Mouse (Mus musculus): ENCODE measurements around the gene Gm42674.
A peak's percentile ranks its signal among the peaks of the same experiment; 100 is the strongest.

The Gm42674 gene

DNA sequence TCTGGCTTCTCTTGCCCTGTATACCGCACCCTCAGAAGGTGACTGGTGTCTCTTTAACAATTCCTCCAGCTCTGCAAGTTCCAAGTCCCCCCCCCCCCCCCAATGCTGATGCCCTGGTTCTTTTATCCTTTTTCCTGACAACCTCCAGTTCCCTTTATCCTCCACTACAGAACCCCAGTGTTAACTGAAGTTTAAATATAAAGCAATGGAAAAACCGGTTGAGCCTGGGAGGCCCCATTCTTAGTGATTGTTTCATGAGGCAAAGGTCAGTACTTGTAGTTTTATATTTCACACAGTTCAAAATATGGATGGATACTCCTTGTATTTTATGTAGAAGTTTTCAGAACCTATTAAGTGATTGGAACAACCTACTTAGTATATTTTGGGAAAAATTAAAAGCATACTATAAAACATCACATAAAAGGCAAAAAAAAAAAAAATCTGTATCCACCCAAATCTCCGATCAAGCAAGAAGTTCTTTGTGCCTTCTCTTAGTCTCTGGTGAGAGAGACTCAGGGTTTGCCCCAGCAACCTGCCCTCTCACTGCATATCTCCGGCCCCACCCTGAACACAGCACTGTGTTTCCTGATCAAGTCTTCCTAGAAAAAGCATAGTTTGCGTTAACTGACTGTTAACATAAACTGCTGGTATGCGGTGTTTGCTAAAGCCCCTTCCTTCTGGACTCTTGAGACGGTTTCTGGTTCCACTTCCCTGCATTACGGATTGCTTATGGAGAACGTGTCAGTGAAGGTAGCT, 24.7 kb downstream of the Gm42674 start:
- DNase-seq: no peak

DNA sequence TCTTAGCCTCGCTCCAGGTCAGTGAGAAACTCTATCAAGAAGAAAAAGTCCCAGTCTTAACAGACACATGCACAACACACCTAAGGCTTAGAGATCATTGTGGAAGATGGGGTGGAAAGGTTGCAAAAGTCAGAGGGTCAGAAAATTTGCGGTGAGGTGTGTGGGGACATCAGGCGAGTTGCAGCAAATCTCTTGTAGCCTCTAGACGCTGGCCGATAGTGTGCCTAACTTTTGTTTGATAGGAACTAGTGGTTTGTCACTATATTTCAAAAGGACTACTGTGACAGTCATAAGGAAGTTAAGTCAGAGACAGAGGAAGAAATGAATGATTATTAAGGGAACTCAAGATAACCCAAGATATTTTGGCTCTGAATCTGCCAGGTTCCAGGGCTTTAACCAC, 25.7 kb downstream of the Gm42674 start:
- DNase-seq: no peak

DNA sequence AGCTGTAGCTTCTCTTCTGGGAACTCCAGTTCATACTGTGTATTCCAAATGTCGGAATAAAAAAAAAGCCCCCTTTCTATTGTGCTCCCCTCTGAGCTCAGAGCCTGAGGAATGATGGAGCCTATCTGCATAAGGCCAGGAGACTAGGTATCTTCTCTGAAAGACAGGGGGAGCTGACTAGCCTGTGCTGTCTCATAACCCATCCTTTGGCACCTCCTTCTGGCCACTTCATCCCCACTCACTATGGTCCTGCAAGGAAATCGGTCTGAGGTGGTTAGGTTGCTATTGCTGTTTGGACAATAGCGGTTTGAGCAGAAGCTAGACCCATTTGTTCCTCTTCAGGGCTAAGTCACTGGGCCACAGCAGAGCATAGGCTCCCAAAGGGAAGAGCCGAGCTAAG, 26.1 kb downstream of the Gm42674 start:
- no peak for DNase-seq

DNA sequence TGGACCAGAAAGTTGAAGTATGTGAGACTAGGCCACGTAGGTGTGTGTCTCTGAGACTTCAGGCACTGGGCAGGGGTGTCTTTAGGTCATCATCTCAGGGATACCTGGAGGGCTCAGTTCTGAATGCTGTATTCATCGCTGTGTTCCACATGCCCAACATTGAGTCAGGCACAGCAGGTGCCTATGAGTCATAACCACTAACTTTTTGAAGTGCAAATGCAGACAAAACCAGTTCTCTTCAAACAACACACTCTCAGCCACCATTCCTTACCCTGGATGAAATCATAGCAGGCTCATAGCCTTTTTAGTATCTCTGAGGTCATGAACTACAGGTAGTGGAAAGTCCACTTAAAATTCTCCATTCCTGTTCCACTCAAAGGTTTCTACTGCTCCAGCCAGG, 27.6 kb downstream of the Gm42674 start:
- DNase-seq: no peak

DNA sequence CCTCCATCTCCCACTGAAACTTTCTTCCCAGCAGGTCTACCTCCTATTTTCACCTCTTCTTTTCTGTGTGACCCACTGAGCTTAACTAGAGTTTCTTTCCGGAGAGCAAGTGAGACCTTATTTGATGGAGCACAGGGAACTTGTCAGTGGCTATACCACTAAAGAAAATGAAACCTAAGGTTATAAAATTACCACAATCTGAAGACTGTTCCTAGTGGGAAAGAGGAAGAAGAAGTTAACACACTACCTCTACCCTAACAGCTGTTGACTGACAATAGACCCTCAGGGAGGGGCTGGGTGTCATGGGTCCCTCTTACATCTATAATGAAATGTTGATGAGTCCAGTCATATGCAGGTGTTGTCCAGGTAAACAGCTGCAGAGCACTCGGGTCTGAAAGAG, 30.3 kb downstream of the Gm42674 start:
- no peak for DNase-seq

DNA sequence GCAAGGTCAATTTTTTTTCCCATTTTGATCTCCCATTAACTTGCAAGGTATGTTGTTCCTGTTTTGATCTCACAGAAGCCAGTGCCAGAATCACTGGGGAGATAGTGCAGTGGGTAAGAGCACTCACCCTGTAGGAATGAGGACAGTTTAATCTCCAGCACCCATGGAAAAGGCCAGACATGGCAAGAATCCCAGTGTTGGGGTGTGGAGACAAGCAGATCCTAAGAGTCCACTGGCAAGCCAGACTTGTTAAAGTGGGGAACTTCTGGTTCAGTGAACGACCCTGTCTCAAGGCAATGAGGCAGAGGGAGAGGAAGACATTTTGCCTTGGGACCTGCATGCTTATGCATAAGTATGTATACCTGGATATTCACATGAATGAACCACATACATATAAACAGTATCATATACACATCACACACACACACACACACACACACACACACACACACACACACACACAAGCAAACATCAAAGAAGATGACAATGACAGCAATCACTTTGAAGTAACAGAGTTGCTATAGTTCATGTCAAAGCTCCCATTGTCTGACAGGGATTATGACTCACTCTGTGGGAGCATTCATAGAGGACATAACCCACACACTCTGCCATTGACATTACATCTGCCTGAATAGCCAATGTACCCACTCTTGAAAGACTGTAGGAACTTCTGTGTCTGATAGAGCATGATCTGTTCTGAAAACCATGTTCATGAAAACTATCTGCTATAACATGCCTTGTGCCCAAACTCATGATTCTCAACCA, 37.0 kb downstream of the Gm42674 start:
- DNase-seq: no peak

DNA sequence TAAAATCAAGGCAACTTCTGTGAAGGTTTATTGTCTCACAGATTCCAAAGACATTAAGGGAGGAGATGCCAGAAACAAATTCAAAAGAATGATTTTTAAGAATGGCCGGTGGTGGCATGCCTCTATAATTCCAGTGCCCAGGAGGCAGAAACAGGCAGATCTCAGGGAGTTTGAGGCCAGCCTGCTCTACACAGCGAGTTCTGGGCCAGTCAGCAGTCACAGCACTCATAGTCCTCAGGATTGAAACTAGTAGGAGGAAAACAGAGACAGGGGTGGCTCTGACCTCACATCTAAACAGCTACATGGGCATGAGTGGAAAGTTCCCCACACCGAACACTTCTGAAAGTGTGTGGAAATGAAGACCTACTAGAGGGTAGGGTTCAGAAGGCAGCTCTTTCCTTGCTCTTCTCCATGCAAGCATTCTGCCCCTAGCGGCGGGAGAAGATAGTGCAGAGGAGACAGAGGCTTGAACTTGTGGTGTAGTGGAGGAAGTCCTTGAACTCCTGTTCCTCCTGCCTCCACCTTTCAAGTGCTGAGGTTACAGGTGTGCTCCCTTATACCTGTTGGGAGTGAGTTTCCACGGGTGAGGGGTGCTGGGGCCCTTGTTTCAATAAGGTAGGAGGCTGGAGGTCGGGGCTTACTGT, 37.9 kb downstream of the Gm42674 start:
- DNase-seq: peak; percentile 56

DNA sequence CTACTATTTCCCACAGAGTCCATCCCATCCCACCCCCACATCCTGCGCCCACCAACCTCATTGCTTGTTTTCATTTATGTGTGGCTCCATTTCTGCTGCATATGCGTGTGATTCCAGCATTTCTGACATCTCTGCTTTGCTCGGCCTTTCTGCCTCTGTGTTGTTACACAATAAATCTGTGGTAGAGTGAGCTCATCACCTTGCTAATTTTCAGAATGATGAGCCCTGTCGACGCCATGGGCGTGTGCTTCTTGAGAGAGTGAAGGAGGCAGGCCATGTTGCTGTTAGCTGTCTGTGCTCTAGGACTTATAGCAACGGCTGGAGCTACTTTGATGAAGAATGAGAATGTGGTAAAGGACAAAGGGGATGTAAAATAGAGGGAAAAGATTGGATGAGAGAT, 39.3 kb downstream of the Gm42674 start:
- no peak for DNase-seq

DNA sequence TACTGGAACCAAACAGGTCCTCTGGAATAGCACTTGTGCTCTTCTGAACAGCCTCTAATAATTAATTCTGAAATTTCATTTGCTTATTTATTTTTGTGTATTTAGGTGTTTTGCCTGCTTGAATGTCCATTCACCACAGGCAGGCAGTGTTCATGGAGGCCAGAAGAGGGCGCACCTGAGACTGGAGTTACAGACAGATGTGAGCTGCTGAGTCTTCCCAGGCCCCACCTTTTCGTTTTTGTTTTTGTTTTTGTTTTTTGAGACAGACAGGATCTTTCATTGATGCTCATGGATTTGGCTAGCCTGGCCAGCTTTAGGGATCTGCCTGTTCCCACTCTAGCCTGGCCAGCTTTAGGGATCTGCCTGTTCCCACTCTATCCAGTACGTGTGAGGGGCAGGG, 42.5 kb downstream of the Gm42674 start:
- DNase-seq: peak; percentile 46

DNA sequence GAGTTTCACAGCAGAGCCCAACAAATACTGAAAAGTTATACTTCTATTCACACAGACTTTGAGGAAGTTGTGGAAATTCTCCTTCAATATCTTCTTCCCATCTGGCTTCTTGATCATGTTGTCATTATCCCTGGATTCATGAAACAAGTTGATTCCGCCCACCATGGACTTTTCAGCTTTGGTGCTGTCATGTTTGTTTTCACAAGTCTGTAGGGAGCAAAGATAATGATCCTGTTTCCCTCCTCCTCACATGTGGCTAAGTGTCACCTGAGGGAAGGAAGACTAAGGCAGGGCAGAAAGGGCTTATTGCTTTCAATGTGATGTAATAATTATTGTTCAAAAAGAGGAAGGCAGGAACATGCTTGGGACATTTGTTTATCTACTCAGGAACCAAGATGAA, 45.6 kb downstream of the Gm42674 start:
- no peak for DNase-seq

DNA sequence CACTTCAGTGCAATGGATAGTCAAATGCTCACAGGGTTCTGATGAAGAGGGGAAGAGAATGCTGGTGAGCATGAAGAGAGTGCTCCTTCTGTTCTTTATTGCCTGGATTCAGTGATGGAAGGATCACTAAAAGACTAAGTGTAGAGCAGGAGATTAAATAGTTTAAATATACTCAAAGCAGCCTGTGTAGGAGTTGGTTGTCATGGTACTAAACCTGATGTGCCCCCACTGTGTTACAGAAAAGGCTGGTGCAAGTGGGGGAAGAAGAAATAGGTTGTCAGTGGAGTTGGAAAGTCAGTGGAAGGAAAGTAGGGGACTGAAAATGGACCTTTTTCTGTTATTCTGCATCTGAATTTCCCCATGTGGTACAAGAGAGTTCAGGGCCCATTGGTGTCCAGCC, 47.3 kb downstream of the Gm42674 start:
- DNase-seq: no peak

DNA sequence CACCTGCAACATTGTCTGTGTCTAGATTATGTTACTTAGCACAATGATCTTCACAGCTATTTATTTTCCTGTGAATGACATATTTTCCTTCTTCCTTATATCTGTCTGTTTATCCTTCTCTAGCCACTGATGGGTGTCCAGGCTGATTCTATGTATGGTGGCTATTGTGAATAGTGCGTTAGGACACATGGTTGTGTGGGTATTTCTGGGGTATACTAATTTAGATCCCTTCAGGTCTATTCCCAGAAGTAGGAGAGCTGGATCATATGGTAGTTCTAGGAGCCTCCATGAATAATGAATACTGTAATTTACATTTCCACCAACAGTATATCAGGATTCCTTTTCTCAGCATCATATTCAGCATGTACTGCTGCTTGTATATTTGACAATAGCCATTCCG, 48.1 kb downstream of the Gm42674 start:
- DNase-seq: no peak

DNA sequence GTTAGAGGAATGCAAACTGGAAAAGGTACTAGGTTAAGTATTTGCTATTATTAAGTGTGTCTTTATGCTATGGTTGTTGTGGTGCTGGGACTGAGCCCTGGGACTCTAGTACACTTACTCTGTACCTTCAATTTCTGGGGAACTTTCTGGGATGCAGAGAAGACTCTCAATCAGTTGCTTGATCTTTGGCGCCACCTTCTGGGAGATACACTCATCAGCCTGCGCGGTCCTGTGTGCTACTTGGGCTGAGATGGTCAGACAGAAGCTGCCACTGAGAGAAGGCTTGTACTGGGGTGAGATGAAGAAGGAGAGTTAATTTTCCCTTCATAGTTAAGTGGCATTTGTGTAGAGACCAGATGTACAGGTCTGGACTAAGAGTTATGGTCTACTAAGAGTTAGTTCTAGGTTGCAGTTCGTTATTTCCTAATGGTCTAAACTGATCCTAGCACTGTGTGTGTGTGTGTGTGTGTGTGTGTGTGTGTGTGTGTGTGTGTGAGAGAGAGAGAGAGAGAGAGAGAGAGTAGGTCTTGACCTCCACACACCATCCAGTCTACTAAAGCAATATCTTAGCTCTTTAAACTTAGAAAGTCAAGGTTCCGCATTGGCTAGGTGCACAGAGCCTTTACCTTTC, 51.3 kb downstream of the Gm42674 start:
- peak; percentile 58 for DNase-seq

DNA sequence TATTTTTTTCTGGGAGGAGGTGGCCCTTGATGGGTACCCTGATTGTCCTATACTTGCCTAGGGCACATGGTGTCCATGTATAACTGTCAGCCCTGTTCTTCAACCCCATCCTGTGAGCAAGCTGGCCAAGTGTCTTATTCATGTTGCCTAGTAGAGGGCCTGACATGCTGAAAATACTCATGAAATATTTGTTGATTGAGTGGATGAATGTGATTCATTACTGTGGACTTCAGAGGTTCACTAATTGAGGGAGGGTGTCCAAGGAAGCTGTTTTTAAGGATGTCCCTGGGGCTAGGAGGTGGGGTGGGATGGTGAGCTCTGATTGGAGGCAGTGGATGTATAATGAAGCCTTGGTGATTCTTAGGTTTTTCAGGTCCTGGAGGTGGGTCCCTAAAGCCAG, 52.0 kb downstream of the Gm42674 start, which contains the start of gene S100a7a:
Gene S100a7a (plus strand): TSS at position 301 of the 400 bp plus-strand sequence.
- DNase-seq: no peak

All from liver (tissue).